Mouse (Mus musculus) adrenal gland, adult (tissue): ENCODE measurements around the gene Nr2c2.

Experiments
- DNase-seq, 2 experiments: peaks; one replicate each; pipeline ENCODE4 v3.0.0; 2022 to 2023; ENCODE audit warnings: low spot score in 1 of 2; ENCODE audit not compliant: inconsistent age in 2 of 2

Nr2c2 gene

GRCm38 (mm10) chr6:92124547-92124946 is 33.4 kb downstream of the Nr2c2 start:
- no peak for DNase-seq

GRCm38 (mm10) chr6:92126861-92127468 is 35.8 kb downstream of the Nr2c2 start:
- DNase-seq = no peak

GRCm38 (mm10) chr6:92131456-92131855 is 40.3 kb downstream of the Nr2c2 start:
- no peak for DNase-seq

- DNase-seq = peak; percentile 40 to 85
These were observed 41.1 kb downstream of the Nr2c2 start for GRCm38 (mm10) chr6:92132021-92132911.

GRCm38 (mm10) chr6:92133617-92134016 is 42.4 kb downstream of the Nr2c2 start:
- no peak for DNase-seq

GRCm38 (mm10) chr6:92136356-92136755 is 45.2 kb downstream of the Nr2c2 start:
- no peak for DNase-seq

GRCm38 (mm10) chr6:92145881-92146280 is 54.7 kb downstream of the Nr2c2 start:
- DNase-seq = no peak

GRCm38 (mm10) chr6:92153774-92154173 is 62.6 kb downstream of the Nr2c2 start:
- peak in 1 of 2 experiments; percentile 62 for DNase-seq

- no peak for DNase-seq
These were observed 67.6 kb downstream of the Nr2c2 start for GRCm38 (mm10) chr6:92158801-92159200.

- no peak for DNase-seq
These were observed 71.5 kb downstream of the Nr2c2 start for GRCm38 (mm10) chr6:92162724-92163123.

GRCm38 (mm10) chr6:92176450-92176849 is 85.3 kb downstream of the Nr2c2 start:
- DNase-seq = no peak

GRCm38 (mm10) chr6:92183621-92184131 is 92.5 kb downstream of the Nr2c2 start, which contains the start of gene Mrps25:
Gene Mrps25 (minus strand): TSS chr6:92184033.
- peak; percentile 78 to 89 for DNase-seq

GRCm38 (mm10) chr6:92184178-92184577 is 93.0 kb downstream of the Nr2c2 start:
- DNase-seq = peak in 1 of 2 experiments; percentile 8

- DNase-seq = no peak
These were observed 108.2 kb downstream of the Nr2c2 start for GRCm38 (mm10) chr6:92199414-92199813.

- DNase-seq = peak in 1 of 2 experiments; percentile 16
These were observed 123.0 kb downstream of the Nr2c2 start for GRCm38 (mm10) chr6:92214055-92214772.

GRCm38 (mm10) chr6:92214773-92215449 is 123.7 kb downstream of the Nr2c2 start, which contains the start of gene Rbsn:
Gene Rbsn (minus strand): TSS chr6:92214925.
- peak; percentile 93 to 96 for DNase-seq

- DNase-seq = peak; percentile 19 to 76
These were observed 128.3 kb downstream of the Nr2c2 start for GRCm38 (mm10) chr6:92219445-92219844.

- no peak for DNase-seq
These were observed 130.4 kb downstream of the Nr2c2 start for GRCm38 (mm10) chr6:92221604-92222003.

- no peak for DNase-seq
These were observed 130.8 kb downstream of the Nr2c2 start for GRCm38 (mm10) chr6:92222021-92222420.
